Mouse (Mus musculus) MEL (cell line): ENCODE measurements at regions not wholly inside any gene's neighbourhood (a gene's known extent, or its start where the extent isn't known, plus 50 kb on each side); places are given as distances from the start of the nearest gene placed in this dataset.

Experiments used
- DNase-seq: peaks from one replicate; pipeline ENCODE4 v3.0.0; 2011; ENCODE audit warnings: low read depth, low spot score
- H3K27ac ChIP-seq: 2 replicates; pipeline ENCODE4 v1.5.1; 2012; ENCODE audit warnings: low read depth, mild to moderate bottlenecking, control low read depth, low read length, moderate library complexity; ENCODE audit not compliant: control insufficient read depth
- H3K27me3 ChIP-seq, 2 experiments: fragments of 150-350 bp in 1 of 2; sonication (generic) in 1 of 2; 2 replicates each; pipeline ENCODE4 v1.6.1; 2012; ENCODE audit warnings: low read length in 2 of 2, mild to moderate bottlenecking in 2 of 2, improper control_type of control experiment in 1 of 2, moderate library complexity in 1 of 2; ENCODE audit not compliant: insufficient read depth in 2 of 2, control insufficient read depth in 1 of 2
- H3K36me3 ChIP-seq, 2 experiments: 2 replicates each; pipeline ENCODE4 v1.6.1; 2012 to 2014; ENCODE audit warnings: low read length in 2 of 2, improper control_type of control experiment in 1 of 2, inconsistent platforms in 1 of 2, mild to moderate bottlenecking in 1 of 2; ENCODE audit not compliant: insufficient read depth in 2 of 2, control insufficient read depth in 1 of 2
- H3K4me1 ChIP-seq, 2 experiments: fragments of 150-350 bp in 1 of 2; sonication (generic) in 1 of 2; 2 replicates each; pipeline ENCODE4 v1.6.1; 2012; ENCODE audit warnings: low read length in 2 of 2, improper control_type of control experiment in 1 of 2, mild to moderate bottlenecking in 1 of 2; ENCODE audit not compliant: insufficient read depth in 2 of 2, control insufficient read depth in 1 of 2
- H3K4me3 ChIP-seq, 2 experiments: fragments of 150-350 bp in 1 of 2; sonication (generic) in 1 of 2; 2 replicates each; pipeline ENCODE4 v1.5.1; 2012; ENCODE audit warnings: low read depth in 2 of 2, low read length in 2 of 2, mild to moderate bottlenecking in 2 of 2, moderate library complexity in 2 of 2, control low read depth in 1 of 2, improper control_type of control experiment in 1 of 2; ENCODE audit not compliant: control insufficient read depth in 1 of 2, insufficient read depth in 1 of 2
- H3K79me2 ChIP-seq: 2 replicates; pipeline ENCODE4 v1.6.1; 2012; ENCODE audit warnings: mild to moderate bottlenecking, low read length, moderate library complexity; ENCODE audit not compliant: control insufficient read depth, poor library complexity, insufficient read depth
- H3K9ac ChIP-seq: 2 replicates; pipeline ENCODE4 v1.6.1; 2012; ENCODE audit warnings: low read depth, mild to moderate bottlenecking, control low read depth, low read length, moderate library complexity; ENCODE audit not compliant: control insufficient read depth, poor library complexity, severe bottlenecking
- H3K9me3 ChIP-seq: fragments of 150-350 bp; sonication (generic); replicated peaks from 2 replicates; pipeline ENCODE4 v1.6.1; 2012; ENCODE audit warnings: mild to moderate bottlenecking, low read length, improper control_type of control experiment, moderate library complexity; ENCODE audit not compliant: insufficient read depth
- CHD1 ChIP-seq: IDR thresholded peaks from 2 replicates; pipeline ENCODE4 v1.6.1; 2012; ENCODE audit warnings: low read depth, mild to moderate bottlenecking, inconsistent platforms, low read length, improper control_type of control experiment
- CHD2 ChIP-seq: IDR thresholded peaks from 2 replicates; pipeline ENCODE4 v1.6.1; 2011; ENCODE audit warnings: low read length, improper control_type of control experiment
- CTCF ChIP-seq, 3 experiments: IDR thresholded peaks in 2 of 3; conservative IDR thresholded peaks in 1 of 3; 2 replicates each; pipeline ENCODE4 v1.5.1; 2011 to 2012; ENCODE audit warnings: low read length in 3 of 3, low read depth in 2 of 3, mild to moderate bottlenecking in 2 of 3, improper control_type of control experiment in 1 of 3, inconsistent platforms in 1 of 3, mixed read lengths in 1 of 3, moderate library complexity in 1 of 3; ENCODE audit not compliant: control insufficient read depth in 1 of 3, insufficient read depth in 1 of 3, poor library complexity in 1 of 3, severe bottlenecking in 1 of 3
- ETS1 ChIP-seq: IDR thresholded peaks from 2 replicates; pipeline ENCODE4 v1.6.1; 2012; ENCODE audit warnings: low read depth, mild to moderate bottlenecking, inconsistent platforms, low read length, improper control_type of control experiment, moderate library complexity
- GATA1 ChIP-seq: IDR thresholded peaks from 2 replicates; pipeline ENCODE4 v1.6.1; 2011; ENCODE audit warnings: low read depth, low read length, improper control_type of control experiment
- JUND ChIP-seq: IDR thresholded peaks from 2 replicates; pipeline ENCODE4 v1.6.1; 2011; ENCODE audit warnings: low read depth, mild to moderate bottlenecking, improper control_type of control experiment, low read length
- MAFK ChIP-seq: IDR thresholded peaks from 2 replicates; pipeline ENCODE4 v1.6.1; 2011; ENCODE audit warnings: low read depth, mild to moderate bottlenecking, low read length, improper control_type of control experiment, borderline replicate concordance
- MAX ChIP-seq: IDR thresholded peaks from 2 replicates; pipeline ENCODE4 v1.6.1; 2011; ENCODE audit warnings: low read length, improper control_type of control experiment
- MAZ ChIP-seq: IDR thresholded peaks from 2 replicates; pipeline ENCODE4 v1.6.1; 2012; ENCODE audit warnings: low read depth, mild to moderate bottlenecking, inconsistent platforms, low read length, improper control_type of control experiment
- NRF1 ChIP-seq: IDR thresholded peaks from 2 replicates; pipeline ENCODE4 v1.6.1; 2014; ENCODE audit warnings: low read depth, mild to moderate bottlenecking, inconsistent platforms, low read length, improper control_type of control experiment, moderate library complexity; ENCODE audit not compliant: poor library complexity, insufficient read depth, severe bottlenecking
- POLR2A ChIP-seq, 2 experiments: IDR thresholded peaks; 2 replicates each; pipeline ENCODE4 v1.6.1; 2011 to 2012; ENCODE audit warnings: low read length in 2 of 2, mild to moderate bottlenecking in 2 of 2, control low read depth in 1 of 2, improper control_type of control experiment in 1 of 2, low read depth in 1 of 2, moderate library complexity in 1 of 2; ENCODE audit not compliant: control insufficient read depth in 1 of 2, insufficient read depth in 1 of 2, poor library complexity in 1 of 2
- POLR2AphosphoS2 ChIP-seq: IDR thresholded peaks from 2 replicates; pipeline ENCODE4 v1.6.1; 2011; ENCODE audit warnings: low read length, improper control_type of control experiment
- POLR2AphosphoS5 ChIP-seq: IDR thresholded peaks from 2 replicates; pipeline ENCODE4 v1.6.1; 2012; ENCODE audit warnings: low read depth, borderline replicate concordance, mild to moderate bottlenecking, inconsistent platforms, low read length, moderate library complexity, mixed read lengths
- RCOR1 ChIP-seq: IDR thresholded peaks from 2 replicates; pipeline ENCODE4 v1.6.1; 2012; ENCODE audit warnings: low read depth, mild to moderate bottlenecking, inconsistent platforms, low read length, improper control_type of control experiment
- TAL1 ChIP-seq: IDR thresholded peaks from 2 replicates; pipeline ENCODE4 v1.6.1; 2012; ENCODE audit warnings: mild to moderate bottlenecking, inconsistent platforms, low read length, moderate library complexity, mixed read lengths
- TBP ChIP-seq: IDR thresholded peaks from 2 replicates; pipeline ENCODE4 v1.8.0; 2011; ENCODE audit warnings: low read depth, low read length, improper control_type of control experiment
- UBTF ChIP-seq: IDR thresholded peaks from 2 replicates; pipeline ENCODE4 v1.6.1; 2012; ENCODE audit warnings: low read depth, mild to moderate bottlenecking, inconsistent platforms, low read length, improper control_type of control experiment, moderate library complexity, borderline replicate concordance; ENCODE audit not compliant: insufficient read depth
- USF1 ChIP-seq: IDR thresholded peaks from 2 replicates; pipeline ENCODE4 v1.6.1; 2014; ENCODE audit warnings: low read depth, mild to moderate bottlenecking, inconsistent platforms, low read length, improper control_type of control experiment, moderate library complexity
- ZC3H11A ChIP-seq: IDR thresholded peaks from 2 replicates; pipeline ENCODE4 v1.6.1; 2012; ENCODE audit warnings: low read depth, mild to moderate bottlenecking, inconsistent platforms, low read length, improper control_type of control experiment

DNA sequence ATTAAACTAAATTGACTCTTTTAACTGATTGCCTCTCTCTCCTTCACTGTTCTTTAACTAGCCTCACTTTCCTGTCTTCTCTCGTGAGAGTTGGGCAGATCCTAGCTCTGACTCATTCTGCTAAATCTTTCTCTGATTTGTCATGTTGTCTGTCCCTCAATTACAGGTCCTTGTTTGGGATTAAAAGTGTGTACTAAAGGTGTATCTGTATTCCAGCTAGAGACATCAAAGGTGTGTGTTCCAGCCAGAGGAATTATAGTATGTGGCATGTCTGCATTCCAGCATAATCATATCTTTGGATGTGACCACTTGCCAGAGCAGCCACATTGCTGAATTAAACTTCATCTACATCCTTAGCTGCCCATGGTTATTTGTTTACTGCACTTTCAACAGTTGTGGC is 167.5 kb upstream of the Fam83b start:
- Histone ChIP-seq H3K4me1 (no peaks in the 10 kb centered on the region), H3K79me2 (no peaks in the 10 kb centered on the region), H3K27me3 (no peaks in the 10 kb centered on the region), H3K27ac (no peak overlapping the region), H3K36me3 (no peaks in the 10 kb centered on the region), H3K9me3 (no peaks in the 10 kb centered on the region), H3K9ac (no peak overlapping the region), H3K4me3 (no peak overlapping the region)
- no peak for TF ChIP-seq ZC3H11A
- no peak for TF ChIP-seq GATA1
- no peak for TF ChIP-seq MAZ
- TF ChIP-seq POLR2A (IDR thresholded peaks at IDR 0.05; ENCODE audit: control insufficient read depth in 1 of 2, insufficient read depth in 1 of 2, low read depth in 1 of 2, low read length in 2 of 2, poor library complexity in 1 of 2), result no peak
- no peak for TF ChIP-seq ETS1
- TF ChIP-seq JUND, result no peak
- TF ChIP-seq POLR2AphosphoS2, result no peak
- DNase-seq, result no peak

- no peak overlapping the region for H3K4me3 ChIP-seq
- TF ChIP-seq TAL1 (no peak), CHD2 (no peak), MAZ (no peak), RCOR1 (no peak), CTCF (IDR thresholded peaks at IDR 0.05 in 2 of 3, conservative IDR thresholded peaks at IDR 0.05 in 1 of 3; ENCODE audit: control insufficient read depth in 1 of 3, insufficient read depth in 1 of 3, low read depth in 2 of 3, low read length in 3 of 3, poor library complexity in 1 of 3, severe bottlenecking in 1 of 3) (no peak), CHD1 (no peak), UBTF (no peak), NRF1 (no peak), GATA1 (no peak), JUND (no peak), TBP (no peak), POLR2AphosphoS5 (no peak)
- TF ChIP-seq, all 39 proteins: peak for 0
- DNase-seq, result no peak
- H3K27ac ChIP-seq, result no peak overlapping the region
- H3K27me3 ChIP-seq, result no peaks in the 10 kb centered on the region
- no peaks in the 10 kb centered on the region for H3K79me2 ChIP-seq
- no peaks in the 10 kb centered on the region for H3K4me1 ChIP-seq
- no peak overlapping the region for H3K9ac ChIP-seq
- H3K9me3 ChIP-seq, result no peaks in the 10 kb centered on the region
- H3K36me3 ChIP-seq, result no peaks in the 10 kb centered on the region
Observed at GRCm38 (mm10) chr9:76733812-76734211, 166.9 kb upstream of the Fam83b start.

DNA sequence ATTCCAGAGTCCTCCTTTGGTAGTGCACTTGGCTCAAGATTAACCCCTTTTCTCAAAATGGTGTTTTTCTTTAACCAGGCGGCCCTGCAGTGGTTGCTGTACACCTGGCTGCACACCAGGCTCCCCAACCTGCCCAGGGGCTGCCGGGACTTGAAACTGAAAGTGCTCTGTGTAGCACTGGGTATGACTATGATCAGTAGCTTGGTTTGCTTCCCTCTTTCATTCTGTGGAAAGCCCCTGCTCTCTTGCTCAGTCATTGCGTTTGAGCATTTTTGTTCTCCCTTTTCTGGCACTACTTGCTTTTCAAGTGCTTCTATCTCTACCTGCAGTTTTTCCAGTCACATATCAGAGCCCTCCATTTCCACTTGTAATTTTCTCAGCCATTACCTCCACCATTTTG is 156.0 kb upstream of the Fam83b start:
- H3K27ac ChIP-seq, result no peak overlapping the region
- H3K4me3 ChIP-seq, result no peak overlapping the region
- no peak overlapping the region for H3K9ac ChIP-seq
- no peaks in the 10 kb centered on the region for H3K4me1 ChIP-seq
- no peaks in the 10 kb centered on the region for H3K36me3 ChIP-seq
- no peak for TF ChIP-seq UBTF
- no peak for TF ChIP-seq MAX
- no peak for TF ChIP-seq USF1
- TF ChIP-seq ZC3H11A, result no peak
- TF ChIP-seq MAFK, result no peak
- no peak for DNase-seq
- no peaks in the 10 kb centered on the region for H3K79me2 ChIP-seq
- H3K9me3 ChIP-seq, result no peaks in the 10 kb centered on the region
- no peaks in the 10 kb centered on the region for H3K27me3 ChIP-seq
